Mouse (Mus musculus) erythroblast, embryonic 14.5 days (primary cell): ENCODE measurements around the gene Dennd1a. TPM values are rescaled to one million over a fixed set of nuclear protein-coding genes. Genes with fewer than 3 reads are reported as not detected.

Source experiments
- H3K27me3 ChIP-seq: 2 replicates; pipeline ENCODE4 v1.6.1; 2012; ENCODE audit warnings: inconsistent platforms; ENCODE audit not compliant: control insufficient read depth
- H3K36me3 ChIP-seq: 2 replicates; pipeline ENCODE4 v1.6.1; 2012; ENCODE audit warnings: mild to moderate bottlenecking, inconsistent platforms; ENCODE audit not compliant: control insufficient read depth
- H3K4me1 ChIP-seq: 2 replicates; pipeline ENCODE4 v1.6.1; 2012; ENCODE audit warnings: inconsistent platforms; ENCODE audit not compliant: control insufficient read depth
- H3K4me3 ChIP-seq: replicated peaks from 2 replicates; pipeline ENCODE3; 2012; ENCODE audit warnings: moderate library complexity, mild to moderate bottlenecking, inconsistent platforms
- H3K9me3 ChIP-seq: 2 replicates; pipeline ENCODE4 v1.6.1; 2012; ENCODE audit warnings: low read length, inconsistent platforms, mixed read lengths; ENCODE audit not compliant: control insufficient read depth
- GATA1 ChIP-seq: IDR thresholded peaks from 2 replicates; pipeline ENCODE4 v1.6.1; 2012; ENCODE audit warnings: low read length, inconsistent platforms, mixed read lengths
- TAL1 ChIP-seq: IDR thresholded peaks from 3 replicates; pipeline ENCODE4 v1.6.1; 2012; ENCODE audit warnings: low read length, inconsistent platforms, mixed read lengths
- polyA plus RNA-seq: library from polyadenylated mRNA; stranded (reverse); fragments of >175 nt; gene quantifications from 2 replicates; pipeline ENCODE4 v1.2.3, GENCODE M21; 2012

The Dennd1a gene
- polyA plus RNA-seq, 1 experiment = 10.7 TPM

DNA sequence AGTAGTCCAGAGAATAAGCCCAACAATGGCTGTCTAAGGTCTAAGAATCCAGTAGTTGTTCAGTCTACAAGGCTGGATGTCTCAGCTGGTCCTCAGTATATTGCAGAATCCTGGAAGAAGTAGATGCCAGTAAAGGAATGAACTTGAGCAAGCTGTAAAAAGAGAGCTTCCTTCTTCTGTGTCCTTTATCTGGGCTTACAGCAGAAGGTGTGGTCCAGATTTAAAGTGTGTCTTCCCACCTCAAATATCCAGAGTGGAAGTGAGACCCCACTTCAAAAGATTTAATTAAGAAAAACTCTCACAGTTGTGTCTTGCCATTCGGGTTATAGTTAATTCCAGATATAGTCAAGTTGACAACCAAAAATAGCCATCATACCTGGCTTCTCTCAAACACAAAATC, 162.5 kb downstream of the Dennd1a start:
- H3K9me3 ChIP-seq = no peaks in the 10 kb centered on the region
- no peaks in the 10 kb centered on the region for H3K27me3 ChIP-seq
- H3K4me3 ChIP-seq = no peak overlapping the region
- H3K4me1 ChIP-seq = peaks cover 55% of the 10 kb centered on the region
- TF ChIP-seq TAL1 = no peak
- TF ChIP-seq GATA1 = no peak
- H3K36me3 ChIP-seq = peaks cover 41% of the 10 kb centered on the region

DNA sequence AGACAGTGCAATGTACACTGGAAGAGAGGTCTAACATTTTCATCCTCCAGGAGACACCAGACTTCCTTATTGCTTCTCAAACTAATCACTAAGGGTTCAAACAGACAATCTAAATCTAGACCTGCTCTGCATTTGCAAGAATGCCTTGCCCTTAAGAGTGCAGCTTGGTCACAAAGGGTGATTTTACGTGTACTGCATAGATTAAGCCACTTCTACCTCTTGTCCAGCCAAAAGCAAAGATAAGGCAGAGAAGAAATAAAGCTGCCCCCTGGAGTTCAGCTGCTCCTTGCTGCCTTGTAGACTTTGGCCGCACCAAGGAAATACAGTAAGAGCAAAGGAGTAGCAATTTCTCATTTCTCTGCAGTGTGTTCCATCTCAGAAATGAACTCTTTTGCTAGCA, 172.2 kb downstream of the Dennd1a start:
- H3K4me1 ChIP-seq = peaks cover 9% of the 10 kb centered on the region; the same call in 1 of the 2 replicates
- no peaks in the 10 kb centered on the region for H3K27me3 ChIP-seq
- H3K9me3 ChIP-seq = no peaks in the 10 kb centered on the region
- TF ChIP-seq TAL1 = no peak
- TF ChIP-seq GATA1 = no peak
- no peak overlapping the region for H3K4me3 ChIP-seq
- peaks cover 15% of the 10 kb centered on the region for H3K36me3 ChIP-seq

DNA sequence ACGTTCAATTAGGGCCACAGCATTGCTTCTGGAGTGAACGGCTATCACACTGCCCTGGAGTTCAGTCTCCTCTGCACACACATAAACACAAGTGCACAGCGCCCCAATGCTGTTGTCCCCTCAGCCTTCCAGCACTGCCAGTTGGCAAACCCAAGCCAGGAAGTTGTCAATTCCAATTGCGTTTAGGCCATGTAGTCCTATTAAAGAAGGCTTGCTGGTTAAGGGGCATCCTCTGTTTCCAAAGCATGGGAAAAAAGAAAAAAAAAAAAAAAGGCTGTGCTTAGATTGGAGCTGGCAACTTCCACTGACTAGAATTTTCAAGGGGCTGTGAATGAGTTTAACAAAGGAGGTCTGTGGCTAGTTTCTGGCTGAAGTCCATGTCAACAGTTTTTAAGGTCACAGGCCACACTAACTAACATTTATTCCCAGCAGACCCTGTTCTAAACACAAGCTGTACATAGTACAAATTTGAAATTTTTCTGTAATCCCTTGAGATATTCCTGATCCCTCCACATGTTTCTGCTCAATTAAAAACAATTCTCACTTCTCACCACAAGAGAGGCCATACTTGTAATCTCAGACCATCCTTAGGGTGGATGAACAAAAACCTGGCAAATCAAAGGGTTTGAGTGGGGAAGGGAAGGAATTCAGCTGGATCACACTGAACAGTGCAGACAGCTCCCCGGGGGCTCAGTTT, 175.4 kb downstream of the Dennd1a start:
- peaks cover 15% of the 10 kb centered on the region for H3K36me3 ChIP-seq
- no peak overlapping the region for H3K4me3 ChIP-seq
- H3K27me3 ChIP-seq = no peaks in the 10 kb centered on the region
- peaks cover 9% of the 10 kb centered on the region; the same call in 1 of the 2 replicates for H3K4me1 ChIP-seq
- TF ChIP-seq TAL1 = no peak
- TF ChIP-seq GATA1 = no peak
- no peaks in the 10 kb centered on the region for H3K9me3 ChIP-seq

DNA sequence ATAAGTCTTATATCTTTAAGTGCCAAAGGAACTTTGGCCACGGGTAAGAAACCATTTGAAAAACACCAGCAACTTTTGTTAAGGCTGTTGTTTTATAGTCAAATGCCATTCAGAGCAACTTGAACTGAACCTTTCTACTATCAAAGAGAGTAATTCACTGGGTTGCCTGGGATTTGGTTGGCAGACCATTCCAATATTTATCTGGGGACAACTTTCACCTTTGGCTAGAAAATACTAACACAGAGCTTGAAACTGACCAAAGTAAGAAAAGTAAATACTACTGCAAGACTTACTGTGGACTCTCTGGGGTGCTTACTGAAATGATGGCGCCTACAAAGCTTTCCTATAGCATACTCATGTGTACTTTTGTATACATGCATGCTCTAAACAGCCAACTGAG, 178.6 kb downstream of the Dennd1a start:
- peaks cover 5% of the 10 kb centered on the region for H3K36me3 ChIP-seq
- H3K9me3 ChIP-seq = no peaks in the 10 kb centered on the region
- peaks cover 2% of the 10 kb centered on the region; the same call in 1 of the 2 replicates for H3K4me1 ChIP-seq
- TF ChIP-seq TAL1 (no peak), GATA1 (no peak)
- H3K27me3 ChIP-seq = no peaks in the 10 kb centered on the region
- no peak overlapping the region for H3K4me3 ChIP-seq

DNA sequence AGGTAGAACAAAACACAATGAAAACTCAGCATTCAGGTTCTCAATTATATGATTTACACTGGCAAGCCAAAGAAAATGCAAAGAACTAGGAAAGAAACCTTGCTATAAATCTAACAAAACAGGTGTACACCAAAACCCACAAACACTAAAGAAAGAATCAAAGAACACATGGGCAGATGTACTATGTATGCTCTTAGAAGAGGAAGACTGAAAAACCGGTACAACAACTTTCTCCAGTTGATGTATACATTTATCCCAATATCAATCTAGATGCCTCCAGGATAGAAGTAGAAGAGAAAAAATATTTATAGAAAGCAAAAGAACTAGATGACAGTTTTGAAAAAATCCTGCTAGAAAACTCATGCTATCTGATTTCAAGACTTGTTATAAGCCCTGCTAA, 184.5 kb downstream of the Dennd1a start:
- H3K36me3 ChIP-seq = peaks cover 3% of the 10 kb centered on the region
- no peak overlapping the region for H3K4me3 ChIP-seq
- no peaks in the 10 kb centered on the region for H3K9me3 ChIP-seq
- TF ChIP-seq TAL1 (no peak), GATA1 (no peak)
- H3K27me3 ChIP-seq = no peaks in the 10 kb centered on the region
- H3K4me1 ChIP-seq = peaks cover 15% of the 10 kb centered on the region

DNA sequence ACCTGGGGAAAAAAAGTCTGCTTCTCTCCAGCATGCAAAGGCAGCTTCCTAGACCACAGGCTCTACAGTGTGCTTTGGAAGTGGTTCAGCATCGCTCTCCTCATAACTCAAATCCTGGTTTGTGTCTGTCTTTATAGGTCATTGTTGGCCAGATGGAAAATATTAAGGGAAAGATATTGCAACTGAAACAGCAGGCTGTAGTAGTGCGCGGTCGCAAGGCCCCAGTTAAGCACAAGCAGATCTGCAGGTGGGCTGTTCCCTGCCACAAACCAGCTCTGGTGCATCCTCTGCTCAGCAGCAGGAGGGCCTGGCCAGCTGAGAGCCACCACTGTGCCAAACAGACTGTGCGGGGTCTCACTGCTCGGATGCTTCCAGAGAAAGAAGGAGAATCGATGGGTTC, 186.9 kb downstream of the Dennd1a start:
- Histone ChIP-seq H3K4me1 (peaks cover 20% of the 10 kb centered on the region), H3K36me3 (peaks cover 6% of the 10 kb centered on the region), H3K9me3 (no peaks in the 10 kb centered on the region), H3K4me3 (no peak overlapping the region), H3K27me3 (no peaks in the 10 kb centered on the region)
- TF ChIP-seq TAL1 (no peak), GATA1 (no peak)

DNA sequence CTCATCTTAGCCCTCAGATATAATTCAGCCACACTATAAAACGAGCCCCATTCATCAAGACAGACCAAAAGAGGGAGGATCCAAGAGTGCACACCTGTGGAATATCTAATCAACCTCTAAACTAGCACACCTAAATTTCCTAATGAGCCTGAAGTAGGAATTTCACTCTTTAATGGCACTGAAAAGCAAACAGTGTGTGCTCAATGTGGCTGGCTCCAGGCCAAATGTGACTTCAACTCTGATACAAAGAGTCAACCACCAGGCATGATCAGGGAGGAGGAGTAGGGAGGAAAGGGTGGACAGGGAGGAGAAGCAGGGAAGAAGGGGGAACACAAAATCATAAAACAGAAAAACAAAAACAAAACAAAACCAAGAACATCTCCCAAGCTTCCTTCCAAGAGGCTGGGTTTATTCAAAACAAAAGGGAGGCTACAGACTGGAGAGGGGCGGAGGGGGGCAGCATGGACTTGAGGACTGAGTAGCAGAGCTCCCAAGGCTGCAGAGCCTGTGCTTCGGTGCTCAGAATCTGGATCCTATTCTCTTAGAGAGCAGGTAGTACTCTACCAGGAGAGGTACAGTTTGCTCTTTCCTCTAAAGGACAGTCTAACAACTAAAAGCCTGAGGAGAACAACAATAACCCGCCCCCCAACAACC, 187.9 kb downstream of the Dennd1a start:
- Histone ChIP-seq H3K27me3 (no peaks in the 10 kb centered on the region), H3K9me3 (no peaks in the 10 kb centered on the region), H3K36me3 (peaks cover 9% of the 10 kb centered on the region), H3K4me1 (peaks cover 30% of the 10 kb centered on the region), H3K4me3 (no peak overlapping the region)
- no peak for TF ChIP-seq TAL1
- TF ChIP-seq GATA1 = no peak

DNA sequence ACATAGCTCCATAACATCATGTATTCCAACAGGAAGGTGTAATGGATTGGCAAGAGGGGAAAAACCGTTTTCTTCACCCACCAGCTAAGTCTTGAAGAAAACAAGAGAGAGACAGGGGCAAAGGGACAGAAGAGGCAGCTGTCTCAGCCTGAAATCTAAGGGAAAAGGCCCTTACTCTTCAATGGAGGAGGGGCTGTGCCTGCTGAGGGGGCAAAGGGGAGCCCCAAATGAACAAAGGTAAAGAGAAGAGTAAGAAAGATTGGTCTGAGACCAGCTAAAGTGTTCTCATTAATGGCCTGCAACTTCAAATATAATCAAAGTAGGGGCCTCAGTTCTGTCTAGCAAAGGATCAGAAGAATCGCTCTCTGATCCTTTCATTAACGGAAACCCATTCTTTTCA, 189.7 kb downstream of the Dennd1a start:
- Histone ChIP-seq H3K4me3 (no peak overlapping the region), H3K36me3 (peaks cover 13% of the 10 kb centered on the region), H3K9me3 (no peaks in the 10 kb centered on the region), H3K27me3 (no peaks in the 10 kb centered on the region), H3K4me1 (peaks cover 48% of the 10 kb centered on the region)
- TF ChIP-seq GATA1 (no peak), TAL1 (no peak)

DNA sequence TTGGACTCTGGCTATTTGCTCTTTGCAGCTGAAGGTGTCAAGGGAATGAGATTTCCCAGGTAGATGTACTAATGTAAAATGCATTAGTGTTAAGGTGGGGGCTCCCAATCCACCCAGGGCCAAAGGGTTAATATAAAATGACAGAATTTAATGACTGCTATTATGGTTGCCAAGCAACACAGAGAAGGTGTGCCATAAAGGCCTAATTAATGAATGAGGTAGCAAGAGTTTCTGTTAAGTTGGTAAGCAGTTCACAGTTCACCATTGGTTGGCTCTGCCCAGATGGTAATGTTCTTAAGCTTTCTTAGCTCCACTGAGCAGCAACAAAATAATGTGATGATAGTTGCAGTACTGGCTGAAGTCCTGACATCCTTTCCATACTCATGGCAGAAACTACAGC, 190.9 kb downstream of the Dennd1a start:
- TF ChIP-seq GATA1 (no peak), TAL1 (no peak)
- Histone ChIP-seq H3K9me3 (no peaks in the 10 kb centered on the region), H3K4me1 (peaks cover 53% of the 10 kb centered on the region), H3K4me3 (no peak overlapping the region), H3K27me3 (no peaks in the 10 kb centered on the region), H3K36me3 (peaks cover 13% of the 10 kb centered on the region)

DNA sequence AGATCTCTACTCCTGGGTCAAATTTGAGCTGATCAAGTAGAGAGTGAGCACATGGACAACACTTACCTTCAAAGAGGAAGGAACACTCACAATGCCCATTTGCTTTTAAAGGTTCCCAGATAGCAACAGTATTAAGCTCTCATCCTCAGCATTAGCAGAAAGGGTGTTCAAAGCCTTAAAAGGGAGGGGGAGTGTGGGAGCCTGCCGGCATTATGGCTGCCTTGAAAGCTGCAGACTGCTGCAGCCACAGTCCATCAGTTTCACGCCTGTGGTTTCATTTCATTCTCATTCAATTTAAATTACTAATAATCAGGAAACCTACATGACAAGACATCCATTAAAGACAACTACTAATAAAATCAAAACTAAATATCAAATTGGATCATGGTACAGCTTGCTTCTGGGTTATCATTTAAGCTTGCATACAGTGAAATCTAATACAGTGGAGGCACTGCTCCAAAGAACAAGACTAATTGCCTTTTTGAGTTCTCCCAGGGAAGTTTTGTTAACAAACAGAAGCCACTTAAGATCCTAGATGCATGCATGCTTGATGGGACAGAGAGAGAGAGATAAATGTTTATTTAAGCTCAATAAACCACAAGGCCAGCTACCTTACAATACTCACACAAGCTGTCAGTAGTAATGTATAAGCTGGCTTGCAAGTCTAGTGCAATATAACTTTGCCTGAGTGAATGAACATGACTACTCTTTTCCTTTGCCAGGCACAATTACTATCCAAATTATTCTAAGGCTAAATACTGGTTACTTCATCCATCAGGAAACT, 192.6 kb downstream of the Dennd1a start:
- H3K9me3 ChIP-seq = no peaks in the 10 kb centered on the region
- H3K27me3 ChIP-seq = no peaks in the 10 kb centered on the region
- no peak for TF ChIP-seq TAL1
- TF ChIP-seq GATA1 = no peak
- H3K36me3 ChIP-seq = peaks cover 10% of the 10 kb centered on the region
- H3K4me3 ChIP-seq = no peak overlapping the region
- peaks cover 49% of the 10 kb centered on the region for H3K4me1 ChIP-seq
